Mouse (Mus musculus): ENCODE results near the gene Deup1.

DNA sequence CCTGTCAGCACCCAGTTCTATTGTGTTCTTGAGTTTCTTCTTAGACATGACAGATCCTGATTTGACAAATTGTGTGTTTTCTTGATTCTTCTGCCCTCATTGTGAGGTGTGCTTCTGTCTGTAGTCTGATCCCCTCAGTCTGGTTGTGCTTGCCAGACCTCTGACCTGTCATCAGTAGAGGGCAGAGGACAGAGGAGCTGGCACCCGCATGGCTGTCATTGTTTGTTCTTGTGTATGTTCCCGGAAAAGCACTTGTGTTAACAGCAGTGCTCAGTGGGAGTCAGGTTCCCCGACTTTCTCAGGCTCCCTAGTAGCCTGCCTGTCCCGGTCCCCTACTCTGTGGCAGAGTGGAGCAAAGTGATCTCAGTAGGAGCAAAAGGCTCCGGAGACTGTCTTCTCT is 92.3 kb downstream of the Deup1 start:
- no peak for TF ChIP-seq POLR2A (IDR thresholded peaks at IDR 0.05; ENCODE audit: borderline replicate concordance, control insufficient read depth, low read depth, low read length)
- TF ChIP-seq CTCF (IDR thresholded peaks at IDR 0.05; ENCODE audit: control insufficient read depth, insufficient read depth, low read length) = no peak
